ENCODE assay signal across 8 mouse cellular contexts in genomic region chr19:53528131-53528621, GRCm38 (mm10). TPM values are rescaled to one million over a fixed set of nuclear protein-coding genes. Genes with fewer than 3 reads are reported as not detected.
DNase-seq lines count a peak whose midpoint lies in the region; ATAC-seq and TF ChIP-seq lines count a peak whose summit lies in the region.

No protein-coding gene starts in this region.

- no peaks in the 10 kb centered on the region; the same call in 1 of the 2 replicates for H3K79me2 ChIP-seq in macrophage (ENCODE audit: inconsistent target)

- ATAC-seq in forebrain, embryonic 15.5 days (replicated peaks), result peak; percentile 34
- ATAC-seq in monocyte, adult 5-6 weeks (replicated peaks; ENCODE audit: insufficient number of reproducible peaks, low FRiP score, low TSS enrichment, poor library complexity, severe bottlenecking), result no peak

- no peak for TF ChIP-seq CTCF in gastrocnemius, adult 2 months (IDR thresholded peaks at IDR 0.05)
- no peak for TF ChIP-seq CTCF in E14TG2a.4 (conservative IDR thresholded peaks at IDR 0.05; ENCODE audit: low read length)

- peak overlapping the region; percentile 89 for H3K27ac ChIP-seq in gastrocnemius, adult 2 months
- peak overlapping the region; percentile 25; the same call in 1 of the 2 replicates for H3K27ac ChIP-seq in forebrain, embryonic 15.5 days (replicated peaks)
- 0 out of 2 replicates have a peak overlapping the region, but pooled peaks have one; percentile 21 for H3K27ac ChIP-seq in macrophage

- peaks cover 55% of the 10 kb centered on the region for H3K27me3 ChIP-seq in E14TG2a.4 (ENCODE audit: insufficient read depth, low read length)
- H3K27me3 ChIP-seq in forebrain, embryonic 15.5 days, result peaks cover 23% of the 10 kb centered on the region; the same call in 1 of the 2 replicates

- no peaks in the 10 kb centered on the region for H3K9me3 ChIP-seq in E14TG2a.4 (ENCODE audit: low read length)
- H3K9me3 ChIP-seq in forebrain, embryonic 15.5 days, result no peaks in the 10 kb centered on the region

- peak overlapping the region; percentile 94 for H3K4me2 ChIP-seq in forebrain, embryonic 15.5 days (replicated peaks)

- no peak for DNase-seq in gastrocnemius, adult 2 months
- DNase-seq in gastrocnemius, postnatal 4 days (ENCODE audit: low spot score in 2 of 2), result no peak
- DNase-seq in right cerebral cortex, postnatal 10 days (ENCODE audit: low spot score in 2 of 2), result no peak
- DNase-seq in gastrocnemius, adult 8-10 months (ENCODE audit: low spot score in 2 of 2), result no peak

- peaks cover 44% of the 10 kb centered on the region for H3K4me1 ChIP-seq in E14TG2a.4 (replicated peaks; ENCODE audit: low read depth, low read length)
- H3K4me1 ChIP-seq in forebrain, embryonic 15.5 days, result peaks cover 18% of the 10 kb centered on the region

- under 1% methylated on average over 13 of the region's 13 CpGs for WGBS in forebrain, embryonic 15.5 days
- 31% methylated on average over 13 of the region's 13 CpGs for WGBS in macrophage (ENCODE audit: missing documents)

- intact Hi-C loops in gastrocnemius, adult 2 months (cut with DNase I), result no loop called here

- peak overlapping the region; percentile 88 for H3K4me3 ChIP-seq in gastrocnemius, adult 2 months
- peak overlapping the region; percentile 86 for H3K4me3 ChIP-seq in E14TG2a.4 (replicated peaks; ENCODE audit: low read length)
- peak overlapping the region; percentile 66 for H3K4me3 ChIP-seq in forebrain, embryonic 15.5 days
- H3K4me3 ChIP-seq in macrophage (ENCODE audit: inconsistent target), result peak overlapping the region; percentile 38

- peak overlapping the region; percentile 64 for H3K9ac ChIP-seq in forebrain, embryonic 15.5 days (replicated peaks)

- peaks cover 21% of the 10 kb centered on the region for H3K36me3 ChIP-seq in E14TG2a.4 (ENCODE audit: insufficient read depth, low read length)
- H3K36me3 ChIP-seq in forebrain, embryonic 15.5 days, result no peaks in the 10 kb centered on the region
- no peaks in the 10 kb centered on the region for H3K36me3 ChIP-seq in macrophage (ENCODE audit: inconsistent target)

RNA-seq across cellular contexts. Expression of gene Dusp5, which starts 0.7 kb away (rescaled TPM):
- total RNA-seq in gastrocnemius, adult 2 months (2021), result 1 to 10 TPM in 1 of 2 experiments, under 1 TPM in 1; 0.86 to 1.2 TPM
- 1 to 10 TPM; 1.2 to 1.4 TPM for total RNA-seq in gastrocnemius, postnatal 4 days (2021)
- polyA plus RNA-seq in forebrain, embryonic 15.5 days (2015; fragmentation: Nextera tagmentation; extraction: Ambion mirVana), result 2.9 TPM in 2 replicates
- total RNA-seq in macrophage (2018; cell fraction: chromatin; rRNA removed), result 100 to 1,000 TPM in 3 of 26 experiments, 10 to 100 TPM in 12, 1 to 10 TPM in 7, under 1 TPM in 4; 0.53 to 183 (median 11.7) TPM
- total RNA-seq in macrophage (2018; cell fraction: cytosol; rRNA removed), result 100 to 1,000 TPM in 5 of 26 experiments, 10 to 100 TPM in 8, 1 to 10 TPM in 13; 1.2 to 189 (median 11.1) TPM
- 100 to 1,000 TPM in 4 of 26 experiments, 10 to 100 TPM in 11, 1 to 10 TPM in 11; 1.2 to 178 (median 12.7) TPM for total RNA-seq in macrophage (2018; cell fraction: nucleus; rRNA removed)
- 3.6 to 17.4 TPM (median 5.0 TPM) in 3 replicates for polyA plus RNA-seq in macrophage (2018)
- total RNA-seq in monocyte, adult 5-6 weeks (2017), result 247 to 384 TPM (median 376 TPM) in 3 replicates
- under 1 TPM; 0.19 to 0.74 (median 0.41) TPM for total RNA-seq in gastrocnemius, adult 8-10 months (2022)

Comparison
In these comparisons a context has a peak if more than half of its experiments do, and no peak if none do; other contexts are left out.
1. H3K27ac ChIP-seq: peak in every context shown above with its lines; median percentile 89 in gastrocnemius, adult 2 months; 25 in forebrain, embryonic 15.5 days; 21 in macrophage.
2. H3K4me3 ChIP-seq: peak in every context shown above with its lines; median percentile 88 in gastrocnemius, adult 2 months; 86 in E14TG2a.4; 66 in forebrain, embryonic 15.5 days; 38 in macrophage.
3. RNA of gene Dusp5, which starts 0.7 kb away (total RNA-seq): 247 to 384 TPM in monocyte, adult 5-6 weeks; 1.2 to 1.4 TPM in gastrocnemius, postnatal 4 days, 0.86 to 1.2 TPM in gastrocnemius, adult 2 months and 0.19 to 0.74 TPM in gastrocnemius, adult 8-10 months; every median in the first group is over 100 times any median in the second.